Mouse (Mus musculus) embryonic facial prominence, embryonic 11.5 days (tissue): ENCODE measurements at regions not wholly inside any gene's neighbourhood (a gene's known extent, or its start where the extent isn't known, plus 50 kb on each side); places are given as distances from the start of the nearest gene placed in this dataset.

ENCODE experiments used
- ATAC-seq: fragments of 200-750 bp; cut with Nextera tagmentation; replicated peaks from 2 replicates; pipeline ENCODE4 v1.8.0; 2017; ENCODE audit warnings: low read depth; ENCODE audit not compliant: insufficient number of reproducible peaks, low FRiP score, low TSS enrichment
- DNase-seq: peaks from one replicate; pipeline ENCODE4 v3.0.0-alpha.2; 2015; ENCODE audit warnings: low spot score
- H3K27ac ChIP-seq: fragments of 300-500 bp; sonication (generic); replicated peaks from 2 replicates; pipeline ENCODE4 v1.5.1; 2014; ENCODE audit warnings: mild to moderate bottlenecking, low read depth, low read length, control low read depth
- H3K27me3 ChIP-seq: fragments of 300-500 bp; sonication (generic); 2 replicates; pipeline ENCODE4 v1.6.1; 2014; ENCODE audit warnings: mild to moderate bottlenecking, low read length, moderate library complexity, mixed read lengths; ENCODE audit not compliant: control insufficient read depth, insufficient read depth
- H3K36me3 ChIP-seq: fragments of 300-500 bp; sonication (generic); replicated peaks from 2 replicates; pipeline ENCODE4 v1.6.1; 2014; ENCODE audit warnings: low read depth, mild to moderate bottlenecking, low read length, moderate library complexity, mixed read lengths; ENCODE audit not compliant: control insufficient read depth, insufficient read depth
- H3K4me1 ChIP-seq: fragments of 300-500 bp; sonication (generic); 2 replicates; pipeline ENCODE4 v1.6.1; 2014; ENCODE audit warnings: low read length, mixed read lengths; ENCODE audit not compliant: control insufficient read depth, insufficient read depth
- H3K4me2 ChIP-seq: fragments of 300-500 bp; sonication (generic); 2 replicates; pipeline ENCODE4 v1.6.1; 2014; ENCODE audit warnings: low read depth, mild to moderate bottlenecking, control low read depth, low read length, moderate library complexity
- H3K4me3 ChIP-seq: fragments of 300-500 bp; sonication (generic); 2 replicates; pipeline ENCODE4 v1.5.1; 2014; ENCODE audit warnings: low read depth, low read length, control low read depth
- H3K9ac ChIP-seq: fragments of 300-500 bp; sonication (generic); replicated peaks from 2 replicates; pipeline ENCODE4 v1.6.1; 2014; ENCODE audit warnings: mild to moderate bottlenecking, control low read depth, low read length
- H3K9me3 ChIP-seq: fragments of 300-500 bp; sonication (generic); replicated peaks from 2 replicates; pipeline ENCODE4 v1.6.1; 2016; ENCODE audit warnings: mild to moderate bottlenecking, low read length, inconsistent platforms, mixed read lengths; ENCODE audit not compliant: control insufficient read depth
- WGBS: fragments of 180-500 bp; shearing (Covaris S2); extraction: QIAGEN DNeasy Blood & Tissue Kit; methylation state at CpG from one replicate; pipeline ENCODE4 v1.1.7; 2014; 5-methylcytosine and 5-hydroxymethylcytosine counted together

DNA sequence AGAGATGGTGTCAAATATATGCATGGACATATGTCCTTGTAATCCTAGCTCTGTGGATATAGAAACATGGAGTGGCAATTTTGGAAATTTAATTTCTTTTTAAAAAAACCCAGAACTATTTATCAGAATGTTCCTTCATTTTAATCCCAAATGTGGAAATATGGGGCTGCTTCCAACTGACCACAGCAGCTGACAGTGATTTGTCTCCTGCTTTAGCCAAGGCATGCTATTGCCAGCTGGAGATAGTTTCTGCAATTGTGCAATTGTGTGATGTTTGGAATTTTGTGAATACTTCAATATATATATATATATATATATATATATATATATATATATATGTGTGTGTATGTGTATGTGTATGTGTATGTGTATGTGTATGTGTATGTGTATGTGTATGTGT lies 629.7 kb upstream of the Slc8a1 start:
- no peak overlapping the region for H3K4me3 ChIP-seq
- H3K9me3 ChIP-seq: no peaks in the 10 kb centered on the region
- no peaks in the 10 kb centered on the region for H3K36me3 ChIP-seq
- H3K9ac ChIP-seq: no peak overlapping the region
- ATAC-seq (no peak), DNase-seq (no peak)
- no peaks in the 10 kb centered on the region for H3K4me1 ChIP-seq
- no peak overlapping the region for H3K27ac ChIP-seq
- no peak overlapping the region for H3K4me2 ChIP-seq
- no peaks in the 10 kb centered on the region for H3K27me3 ChIP-seq

- WGBS: 88% methylated on average over 4 of the region's 4 CpGs
- H3K9ac ChIP-seq: no peak overlapping the region
- no peaks in the 10 kb centered on the region for H3K4me1 ChIP-seq
- no peaks in the 10 kb centered on the region for H3K27me3 ChIP-seq
- no peaks in the 10 kb centered on the region for H3K9me3 ChIP-seq
- ATAC-seq (no peak), DNase-seq (no peak)
- H3K36me3 ChIP-seq: no peaks in the 10 kb centered on the region
- no peak overlapping the region for H3K4me3 ChIP-seq
- no peak overlapping the region for H3K4me2 ChIP-seq
- no peak overlapping the region for H3K27ac ChIP-seq
Observed at GRCm38 (mm10) chr17:82366001-82366400, 627.8 kb upstream of the Slc8a1 start.

- no peak for DNase-seq
- no peak overlapping the region for H3K27ac ChIP-seq
- no peak for ATAC-seq
Observed at GRCm38 (mm10) chr17:82348636-82349035, 610.5 kb upstream of the Slc8a1 start.

DNA sequence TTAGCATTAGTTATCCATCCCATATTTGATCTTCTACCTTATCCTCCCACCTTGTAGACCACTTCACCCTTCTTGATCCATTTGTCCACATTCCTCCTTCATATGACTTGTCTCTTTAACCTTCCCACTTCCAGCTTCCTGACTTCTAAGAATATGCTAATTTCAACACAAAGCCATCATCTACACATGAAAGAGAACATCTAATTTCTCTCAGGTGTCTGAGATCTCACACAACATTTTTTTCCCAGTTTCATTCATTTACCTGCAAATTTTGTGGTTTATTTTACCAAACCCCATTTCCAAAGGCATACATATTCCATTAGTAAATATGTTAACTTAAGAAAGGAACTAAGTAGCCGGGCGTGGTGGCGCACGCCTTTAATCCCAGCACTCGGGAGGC lies 593.3 kb upstream of the Slc8a1 start:
- H3K9ac ChIP-seq: no peak overlapping the region
- WGBS: 95% methylated on average over 5 of the region's 5 CpGs
- H3K4me2 ChIP-seq: no peak overlapping the region
- H3K27me3 ChIP-seq: no peaks in the 10 kb centered on the region
- H3K4me3 ChIP-seq: no peak overlapping the region
- ATAC-seq (no peak), DNase-seq (no peak)
- H3K9me3 ChIP-seq: no peaks in the 10 kb centered on the region
- no peaks in the 10 kb centered on the region for H3K36me3 ChIP-seq
- no peak overlapping the region for H3K27ac ChIP-seq
- H3K4me1 ChIP-seq: no peaks in the 10 kb centered on the region

More at GRCm38 (mm10) chr17:82348636-82349035, 610.5 kb upstream of the Slc8a1 start:
- H3K4me1 ChIP-seq: no peaks in the 10 kb centered on the region
- H3K4me2 ChIP-seq: no peak overlapping the region
- no peaks in the 10 kb centered on the region for H3K36me3 ChIP-seq
- no peaks in the 10 kb centered on the region for H3K9me3 ChIP-seq
- H3K27me3 ChIP-seq: no peaks in the 10 kb centered on the region
- H3K9ac ChIP-seq: no peak overlapping the region
- no peak overlapping the region for H3K4me3 ChIP-seq

- Histone ChIP-seq H3K36me3 (no peaks in the 10 kb centered on the region), H3K9ac (no peak overlapping the region), H3K4me1 (no peaks in the 10 kb centered on the region), H3K4me3 (no peak overlapping the region), H3K27me3 (no peaks in the 10 kb centered on the region), H3K4me2 (no peak overlapping the region), H3K27ac (no peak overlapping the region), H3K9me3 (no peaks in the 10 kb centered on the region)
- ATAC-seq: no peak
- DNase-seq: no peak
- 77% methylated on average over 5 of the region's 5 CpGs for WGBS
Observed at GRCm38 (mm10) chr17:82312191-82312590, 574.0 kb upstream of the Slc8a1 start.

DNA sequence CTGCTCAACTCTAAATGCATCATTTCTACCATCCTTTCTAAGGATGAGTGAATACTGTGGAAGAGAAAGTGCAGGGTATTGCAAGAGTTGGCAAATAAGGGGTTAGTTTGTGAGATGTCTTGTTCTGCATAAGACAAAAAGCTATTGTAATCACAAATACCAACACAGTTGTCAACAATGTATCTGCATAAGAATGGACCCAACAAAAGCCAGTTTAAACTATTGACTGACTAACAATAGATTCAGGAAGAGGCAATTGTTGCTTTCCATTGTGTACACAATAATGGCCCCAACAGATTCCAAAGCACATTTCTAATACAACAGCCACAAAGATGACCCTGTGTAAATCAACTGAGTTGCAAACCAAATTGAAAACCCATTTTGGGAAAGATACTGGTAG lies 568.2 kb upstream of the Slc8a1 start:
- H3K27ac ChIP-seq: no peak overlapping the region
- H3K36me3 ChIP-seq: no peaks in the 10 kb centered on the region
- H3K9me3 ChIP-seq: no peaks in the 10 kb centered on the region
- DNase-seq (no peak), ATAC-seq (no peak)
- no peak overlapping the region for H3K4me2 ChIP-seq
- no peaks in the 10 kb centered on the region for H3K4me1 ChIP-seq
- H3K27me3 ChIP-seq: no peaks in the 10 kb centered on the region
- H3K4me3 ChIP-seq: no peak overlapping the region
- no peak overlapping the region for H3K9ac ChIP-seq

DNA sequence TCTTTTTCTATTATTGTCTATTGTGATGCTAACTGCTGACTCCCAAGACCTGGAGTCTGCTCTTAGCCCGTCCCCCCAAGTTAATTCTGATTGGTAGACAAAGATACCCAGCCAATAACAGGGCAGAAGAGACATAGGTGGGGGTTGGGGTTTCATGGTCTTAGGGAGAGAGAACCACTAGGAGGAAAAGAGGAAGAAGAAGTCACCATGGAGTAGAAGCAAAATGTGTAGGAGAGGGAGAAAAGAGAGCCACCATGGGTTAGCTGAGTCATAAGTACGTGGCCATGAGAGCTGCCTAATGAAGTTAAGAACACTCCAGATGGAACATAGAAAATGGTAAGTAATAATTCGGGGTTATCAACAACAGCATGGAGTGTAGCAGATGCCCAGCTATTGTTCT lies 539.6 kb upstream of the Slc8a1 start:
- no peak for ATAC-seq

DNA sequence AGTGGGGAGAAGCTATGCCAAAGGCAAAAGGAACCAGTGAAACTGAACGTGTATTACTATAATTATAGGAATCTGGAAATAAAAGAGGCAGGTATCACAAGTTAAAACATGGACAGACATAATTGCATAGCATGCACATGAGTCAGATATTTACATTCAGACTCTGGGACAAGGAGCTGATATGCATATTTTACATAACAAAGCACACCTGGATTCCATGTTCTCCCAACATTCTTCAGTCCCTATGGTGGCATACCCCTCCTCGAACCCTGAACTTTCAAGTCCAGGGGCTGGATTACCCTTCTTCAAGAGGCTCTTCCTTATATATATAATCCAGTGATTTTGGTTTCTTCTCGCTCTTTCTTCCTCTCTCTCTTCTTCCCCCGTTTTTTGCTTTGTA lies 535.8 kb upstream of the Slc8a1 start:
- ATAC-seq: no peak
- no peak overlapping the region for H3K4me2 ChIP-seq

More for the DNA sequence above, 539.6 kb upstream of the Slc8a1 start:
- no peaks in the 10 kb centered on the region for H3K9me3 ChIP-seq
- no peaks in the 10 kb centered on the region for H3K4me1 ChIP-seq
- H3K27me3 ChIP-seq: no peaks in the 10 kb centered on the region
- 82% methylated on average over 3 of the region's 3 CpGs for WGBS
- H3K36me3 ChIP-seq: no peaks in the 10 kb centered on the region
- no peak overlapping the region for H3K27ac ChIP-seq
- no peak for DNase-seq
- no peak overlapping the region for H3K9ac ChIP-seq
- H3K4me3 ChIP-seq: no peak overlapping the region
- no peak overlapping the region for H3K4me2 ChIP-seq

GRCm38 (mm10) chr17:82272845-82273244 lies 534.7 kb upstream of the Slc8a1 start:
- no peaks in the 10 kb centered on the region for H3K9me3 ChIP-seq
- no peak overlapping the region for H3K4me2 ChIP-seq
- WGBS: 80% methylated on average over 1 of the region's 1 CpGs
- no peak for ATAC-seq
- no peak overlapping the region for H3K27ac ChIP-seq
- H3K4me1 ChIP-seq: no peaks in the 10 kb centered on the region
- H3K9ac ChIP-seq: no peak overlapping the region
- no peaks in the 10 kb centered on the region for H3K36me3 ChIP-seq
- no peak for DNase-seq
- no peaks in the 10 kb centered on the region for H3K27me3 ChIP-seq
- no peak overlapping the region for H3K4me3 ChIP-seq

More for the DNA sequence above, 535.8 kb upstream of the Slc8a1 start:
- Histone ChIP-seq H3K4me1 (no peaks in the 10 kb centered on the region), H3K36me3 (no peaks in the 10 kb centered on the region), H3K9ac (no peak overlapping the region), H3K4me3 (no peak overlapping the region), H3K27me3 (no peaks in the 10 kb centered on the region), H3K27ac (no peak overlapping the region), H3K9me3 (no peaks in the 10 kb centered on the region)
- no peak for DNase-seq
- WGBS: 83% methylated on average over 4 of the region's 4 CpGs
